Mouse (Mus musculus) embryonic facial prominence, embryonic 10.5 days (tissue): ENCODE results near the gene Foxred2. TPM values are rescaled to one million over a fixed set of nuclear protein-coding genes. Genes with fewer than 3 reads are reported as not detected.

Experiments used
- polyA plus RNA-seq: library from polyadenylated mRNA; unstranded; fragments of >200 nt; fragmentation: Nextera tagmentation; extraction: Ambion mirVana; gene quantifications from 2 replicates; pipeline ENCODE4 v1.2.1, GENCODE M21; 2016

Gene Foxred2
- polyA plus RNA-seq, 1 experiment from 2014 or later = 7.2 TPM

Other genes starting within 250 kb of the Foxred2 start
- gene Apol9b, start 227.7 kb downstream of the Foxred2 start, polyA plus RNA-seq = not detected in 2 replicates
- 0.14 and 0.32 TPM in 2 replicates for gene Apol8, start 199.7 kb downstream of the Foxred2 start, polyA plus RNA-seq
- 45.7 and 46.9 TPM in 2 replicates for gene Myh9, start 114.5 kb downstream of the Foxred2 start, polyA plus RNA-seq
- 287 and 289 TPM in 2 replicates for gene Txn2, start 27.7 kb downstream of the Foxred2 start, polyA plus RNA-seq
- 249 and 271 TPM in 2 replicates for gene Eif3d, start 14.1 kb upstream of the Foxred2 start, polyA plus RNA-seq
- 0.06 and 0.11 TPM in 2 replicates for gene Cacng2, start 163.3 kb upstream of the Foxred2 start, polyA plus RNA-seq
- 136 and 141 TPM in 2 replicates for gene Ift27, start 217.4 kb upstream of the Foxred2 start, polyA plus RNA-seq
- not detected in 2 replicates for gene Pvalb, start 249.7 kb upstream of the Foxred2 start, polyA plus RNA-seq